Mouse (Mus musculus) neural tube, embryonic 13.5 days (tissue): ENCODE data around the gene Slc39a5. TPM values are rescaled to one million over a fixed set of nuclear protein-coding genes. Genes with fewer than 3 reads are reported as not detected.
A peak's percentile ranks its signal among the peaks of the same experiment; 100 is the strongest.

Experiments used
- ATAC-seq: fragments of 200-750 bp; cut with Nextera tagmentation; 2 replicates; pipeline ENCODE4 v1.8.0; 2017; ENCODE audit warnings: low read depth, mild to moderate bottlenecking, moderate TSS enrichment, moderate library complexity
- H3K27ac ChIP-seq: fragments of 300-500 bp; sonication (generic); replicated peaks from 2 replicates; pipeline ENCODE4 v1.5.1; 2015; ENCODE audit warnings: moderate library complexity, mild to moderate bottlenecking, inconsistent platforms
- H3K27me3 ChIP-seq: fragments of 300-500 bp; sonication (generic); 2 replicates; pipeline ENCODE4 v1.6.1; 2015; ENCODE audit warnings: mild to moderate bottlenecking, inconsistent platforms
- H3K36me3 ChIP-seq: fragments of 300-500 bp; sonication (generic); 2 replicates; pipeline ENCODE4 v1.6.1; 2015; ENCODE audit warnings: mild to moderate bottlenecking, inconsistent platforms
- H3K4me1 ChIP-seq: fragments of 300-500 bp; sonication (generic); replicated peaks from 2 replicates; pipeline ENCODE4 v1.6.1; 2015; ENCODE audit warnings: inconsistent platforms
- H3K4me2 ChIP-seq: fragments of 300-500 bp; sonication (generic); 2 replicates; pipeline ENCODE4 v1.6.1; 2015; ENCODE audit warnings: inconsistent platforms, mild to moderate bottlenecking, moderate library complexity
- H3K4me3 ChIP-seq: fragments of 300-500 bp; sonication (generic); 2 replicates; pipeline ENCODE4 v1.5.1; 2015; ENCODE audit warnings: mild to moderate bottlenecking, inconsistent platforms
- H3K9ac ChIP-seq: fragments of 300-500 bp; sonication (generic); 2 replicates; pipeline ENCODE4 v1.6.1; 2015; ENCODE audit warnings: moderate library complexity, mild to moderate bottlenecking, inconsistent platforms
- H3K9me3 ChIP-seq: fragments of 300-500 bp; sonication (generic); 2 replicates; pipeline ENCODE4 v1.6.1; 2016; ENCODE audit warnings: inconsistent platforms
- WGBS: fragments of 180-500 bp; shearing (Covaris S2); methylation state at CpG from one replicate; pipeline ENCODE4 v1.1.7; 2015; 5-methylcytosine and 5-hydroxymethylcytosine counted together
- polyA plus RNA-seq: library from polyadenylated mRNA; unstranded; fragments of >200 nt; fragmentation: Nextera tagmentation; extraction: Ambion mirVana; gene quantifications from 2 replicates; pipeline ENCODE4 v1.2.1, GENCODE M21; 2015

Slc39a5 gene
- not detected in 2 replicates for polyA plus RNA-seq

DNA sequence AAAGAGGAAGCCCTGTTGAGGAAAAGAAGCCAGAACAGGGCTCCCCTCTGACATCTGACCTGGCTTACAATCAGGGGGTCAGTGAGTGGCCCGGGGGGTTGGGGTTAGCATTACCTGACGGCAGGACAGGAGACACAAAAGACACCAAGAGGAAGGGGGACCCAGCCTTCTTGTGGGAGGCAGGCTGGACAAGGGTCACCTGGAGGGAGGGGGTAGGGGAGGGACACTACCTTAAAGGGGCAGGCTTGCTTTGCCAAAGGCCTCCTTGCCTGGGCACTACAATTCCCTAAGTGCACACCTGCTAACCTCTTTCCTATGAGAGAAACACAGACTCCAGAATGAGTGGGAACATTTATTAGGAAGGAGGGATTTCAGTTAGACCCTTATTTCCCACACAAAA lies at the start of gene Slc39a5:
Gene Slc39a5 (minus strand): TSS at position 174 of the 400 bp plus-strand sequence.
- no peak within 1 kb of the TSS for H3K9ac ChIP-seq
- H3K4me3 ChIP-seq: no peak within 1 kb of the TSS
- H3K4me1 ChIP-seq: peaks cover 8% of the 10 kb centered on the region; the same call in 1 of the 2 replicates
- no peaks in the 10 kb centered on the region for H3K27me3 ChIP-seq
- no peaks in the 10 kb centered on the region for H3K9me3 ChIP-seq
- no peak within 1 kb of the TSS for H3K4me2 ChIP-seq
- peaks cover 37% of the 10 kb centered on the region for H3K36me3 ChIP-seq
- no peak within 1 kb of the TSS for H3K27ac ChIP-seq
- WGBS: 18% methylated on average over 2 of the region's 2 CpGs
- ATAC-seq: no peak

DNA sequence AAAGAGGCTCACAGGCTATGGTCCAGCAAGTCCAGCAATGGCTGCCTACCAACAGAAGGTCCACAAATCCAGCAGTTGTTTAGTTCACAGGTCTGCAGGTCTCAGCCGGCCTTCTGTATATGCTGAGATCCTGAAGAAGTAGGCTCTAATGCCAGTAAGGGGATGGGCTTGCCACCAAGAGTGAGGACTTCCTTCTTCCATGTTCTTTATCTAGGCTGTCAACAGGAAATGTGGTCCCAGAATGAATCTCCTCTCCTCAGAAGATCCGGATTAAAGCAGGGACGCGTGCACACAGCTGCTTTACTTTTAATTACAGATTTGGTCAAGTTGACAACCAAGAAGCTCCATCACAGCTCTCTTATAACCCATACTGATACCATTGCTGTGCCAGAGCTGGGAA lies 44.4 kb upstream of the Slc39a5 start:
- WGBS: 85% methylated on average over 4 of the region's 4 CpGs
- Histone ChIP-seq H3K4me1 (no peaks in the 10 kb centered on the region), H3K9me3 (no peaks in the 10 kb centered on the region), H3K27ac (no peak overlapping the region), H3K9ac (no peak overlapping the region), H3K36me3 (peaks cover 21% of the 10 kb centered on the region), H3K4me2 (no peak overlapping the region), H3K27me3 (no peaks in the 10 kb centered on the region), H3K4me3 (no peak overlapping the region)
- ATAC-seq: no peak

DNA sequence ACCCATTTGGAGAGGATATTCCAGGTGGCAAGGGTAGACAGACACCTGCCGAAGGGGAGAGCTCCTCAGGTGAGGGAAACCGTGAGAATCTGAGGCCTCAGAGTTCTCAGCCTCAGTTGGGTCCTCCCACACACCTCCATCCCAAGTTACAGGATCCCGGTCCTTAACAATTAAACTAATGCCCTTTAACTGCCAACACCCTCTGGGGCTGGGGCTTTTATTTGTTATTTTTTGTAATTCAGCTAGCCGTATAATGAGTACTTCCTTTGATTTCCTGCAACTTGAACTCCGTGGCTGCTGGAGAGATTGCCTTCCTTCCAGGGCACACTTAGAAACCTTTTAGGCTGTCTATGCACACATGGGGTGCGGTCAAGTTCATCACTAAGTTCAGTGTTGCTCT lies 43.3 kb upstream of the Slc39a5 start:
- Histone ChIP-seq H3K4me3 (no peak overlapping the region), H3K9me3 (no peaks in the 10 kb centered on the region), H3K36me3 (peaks cover 31% of the 10 kb centered on the region), H3K4me1 (no peaks in the 10 kb centered on the region), H3K27me3 (no peaks in the 10 kb centered on the region), H3K4me2 (no peak overlapping the region), H3K27ac (no peak overlapping the region), H3K9ac (no peak overlapping the region)
- ATAC-seq: no peak
- 74% methylated on average over 6 of the region's 6 CpGs for WGBS

DNA sequence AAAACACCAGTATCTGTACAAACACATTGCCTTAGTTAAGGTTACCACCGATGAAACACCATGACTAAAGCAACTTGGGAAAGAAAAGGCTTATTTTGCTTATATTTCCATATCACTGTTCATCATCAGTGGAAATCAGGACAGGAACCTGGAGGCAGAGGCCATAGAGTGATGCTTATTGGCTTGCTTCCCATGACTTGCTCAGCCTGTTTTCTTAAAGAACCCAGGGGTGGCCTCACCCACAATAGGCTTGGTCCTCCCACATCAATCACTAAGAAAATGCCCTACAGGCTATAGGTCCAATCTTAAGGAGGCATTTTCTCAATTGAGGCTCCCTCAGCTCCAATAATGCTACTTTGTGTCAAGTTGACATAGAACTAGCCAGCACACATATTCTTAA lies 41.7 kb upstream of the Slc39a5 start:
- no peak overlapping the region for H3K4me2 ChIP-seq
- no peak overlapping the region for H3K9ac ChIP-seq
- no peak for ATAC-seq
- no peak overlapping the region for H3K4me3 ChIP-seq
- H3K9me3 ChIP-seq: no peaks in the 10 kb centered on the region
- no peaks in the 10 kb centered on the region for H3K27me3 ChIP-seq
- peaks cover 48% of the 10 kb centered on the region for H3K36me3 ChIP-seq
- H3K27ac ChIP-seq: no peak overlapping the region
- no peaks in the 10 kb centered on the region for H3K4me1 ChIP-seq
- 90% methylated on average over 1 of the region's 1 CpGs for WGBS

- 87% methylated on average over 10 of the region's 10 CpGs for WGBS
- H3K4me2 ChIP-seq: no peak overlapping the region
- H3K4me3 ChIP-seq: no peak overlapping the region
- H3K36me3 ChIP-seq: peaks cover 60% of the 10 kb centered on the region
- H3K9ac ChIP-seq: no peak overlapping the region
- H3K27ac ChIP-seq: no peak overlapping the region
- no peak for ATAC-seq
- no peaks in the 10 kb centered on the region for H3K27me3 ChIP-seq
- no peaks in the 10 kb centered on the region for H3K4me1 ChIP-seq
- H3K9me3 ChIP-seq: no peaks in the 10 kb centered on the region
Measured at GRCm38 (mm10) chr10:128441324-128442119, 40.5 kb upstream of the Slc39a5 start.

- WGBS: 65% methylated on average over 10 of the region's 10 CpGs
- Histone ChIP-seq H3K9ac (no peak overlapping the region; the same call in 1 of the 2 replicates), H3K27me3 (no peaks in the 10 kb centered on the region), H3K4me1 (peaks cover 3% of the 10 kb centered on the region; the same call in 1 of the 2 replicates), H3K4me3 (no peak overlapping the region), H3K27ac (no peak overlapping the region), H3K4me2 (no peak overlapping the region), H3K9me3 (no peaks in the 10 kb centered on the region), H3K36me3 (peaks cover 71% of the 10 kb centered on the region)
- no peak for ATAC-seq
Measured at GRCm38 (mm10) chr10:128440407-128440806, 39.4 kb upstream of the Slc39a5 start.

DNA sequence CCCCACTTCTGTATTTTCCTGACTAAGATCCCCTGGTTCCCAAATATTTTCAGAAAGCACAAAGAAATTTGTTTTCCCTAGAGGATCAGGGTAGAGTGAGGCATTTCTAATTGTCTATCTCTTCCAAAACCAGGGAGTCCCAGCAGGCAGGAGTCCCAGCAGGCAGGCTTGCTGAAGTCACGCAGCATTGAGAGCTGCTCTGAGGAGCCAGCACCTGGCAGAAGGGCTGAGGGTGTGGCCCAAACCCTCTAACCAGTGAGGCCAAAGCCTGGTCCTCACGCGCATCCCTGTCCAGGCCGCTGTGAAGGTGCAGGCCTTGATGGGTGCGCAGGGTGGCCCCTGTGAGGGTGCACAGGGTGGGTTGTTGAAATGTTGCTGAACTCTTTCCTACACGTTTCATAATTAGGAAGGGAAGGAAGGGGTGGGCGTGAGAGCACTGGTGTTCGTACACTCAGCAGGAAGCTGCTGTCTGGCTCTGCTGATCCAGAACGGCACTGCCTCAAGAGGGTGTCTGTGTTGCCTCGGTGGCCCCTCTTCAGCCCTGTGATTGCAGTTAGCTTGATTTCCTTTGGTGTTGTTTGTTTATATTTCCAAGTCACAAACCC lies 37.7 kb upstream of the Slc39a5 start:
- Histone ChIP-seq H3K9ac (no peak overlapping the region), H3K36me3 (peaks cover 84% of the 10 kb centered on the region), H3K4me1 (peaks cover 10% of the 10 kb centered on the region; the same call in 1 of the 2 replicates), H3K9me3 (no peaks in the 10 kb centered on the region), H3K27ac (no peak overlapping the region), H3K27me3 (no peaks in the 10 kb centered on the region), H3K4me2 (no peak overlapping the region), H3K4me3 (no peak overlapping the region)
- WGBS: 79% methylated on average over 10 of the region's 10 CpGs
- no peak for ATAC-seq

DNA sequence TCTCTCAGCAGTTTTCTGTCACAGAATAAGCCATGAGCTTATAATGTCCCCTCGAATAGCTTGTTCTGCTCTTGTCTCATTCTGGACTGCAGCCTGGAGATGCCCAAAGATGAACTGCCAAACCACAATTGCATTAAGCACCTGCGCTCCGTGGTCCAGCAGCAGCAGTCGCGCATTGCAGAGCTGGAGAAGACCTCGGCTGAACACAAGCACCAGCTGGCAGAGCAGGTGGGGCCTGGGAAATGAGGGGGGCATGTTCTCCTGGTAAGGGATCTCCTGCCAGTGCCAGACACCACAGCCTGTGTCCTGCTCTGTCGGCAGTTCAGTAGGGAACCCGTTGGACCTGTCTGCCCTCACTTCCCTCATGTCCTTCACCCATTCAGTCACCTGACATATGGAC lies 35.3 kb upstream of the Slc39a5 start:
- WGBS: 80% methylated on average over 8 of the region's 8 CpGs
- Histone ChIP-seq H3K4me2 (no peak overlapping the region), H3K27ac (no peak overlapping the region), H3K9me3 (no peaks in the 10 kb centered on the region), H3K4me1 (peaks cover 10% of the 10 kb centered on the region; the same call in 1 of the 2 replicates), H3K4me3 (no peak overlapping the region), H3K36me3 (peaks cover 89% of the 10 kb centered on the region), H3K27me3 (no peaks in the 10 kb centered on the region), H3K9ac (no peak overlapping the region)
- ATAC-seq: no peak

DNA sequence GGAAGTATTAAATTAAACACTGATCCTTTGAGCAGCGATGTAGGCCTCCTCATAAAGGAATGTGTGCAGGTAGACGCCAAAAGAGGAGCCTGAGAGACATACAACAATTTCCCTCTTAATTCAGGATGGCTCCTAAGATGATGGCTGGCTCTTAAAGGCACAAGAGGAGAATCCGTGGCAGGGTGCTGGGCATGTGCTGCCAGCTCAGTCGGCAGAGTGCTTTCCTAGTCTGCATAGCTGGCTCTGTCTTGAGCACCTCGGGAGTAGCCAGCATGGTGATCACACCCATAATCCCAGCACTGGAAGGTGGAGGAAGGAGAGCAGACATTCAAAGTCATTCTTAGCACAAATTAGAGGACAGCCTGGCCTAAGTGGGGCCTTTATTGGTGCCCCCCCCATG lies 34.8 kb upstream of the Slc39a5 start:
- Histone ChIP-seq H3K4me3 (no peak overlapping the region), H3K27me3 (no peaks in the 10 kb centered on the region), H3K27ac (peak overlapping the region; percentile 4; the same call in 1 of the 2 replicates), H3K9me3 (no peaks in the 10 kb centered on the region), H3K9ac (no peak overlapping the region), H3K4me1 (peaks cover 10% of the 10 kb centered on the region; the same call in 1 of the 2 replicates), H3K4me2 (no peak overlapping the region), H3K36me3 (peaks cover 89% of the 10 kb centered on the region)
- no peak for ATAC-seq
- 88% methylated on average over 5 of the region's 5 CpGs for WGBS

- ATAC-seq: no peak
- Histone ChIP-seq H3K36me3 (peaks cover 89% of the 10 kb centered on the region), H3K27me3 (no peaks in the 10 kb centered on the region), H3K9ac (no peak overlapping the region), H3K9me3 (no peaks in the 10 kb centered on the region), H3K4me3 (no peak overlapping the region), H3K4me2 (no peak overlapping the region), H3K4me1 (peaks cover 10% of the 10 kb centered on the region; the same call in 1 of the 2 replicates), H3K27ac (peak overlapping the region; percentile 4; the same call in 1 of the 2 replicates)
- WGBS: 83% methylated on average over 17 of the region's 17 CpGs
Measured at GRCm38 (mm10) chr10:128435186-128435823, 34.3 kb upstream of the Slc39a5 start.

- Histone ChIP-seq H3K4me2 (no peak overlapping the region), H3K9me3 (no peaks in the 10 kb centered on the region), H3K36me3 (peaks cover 89% of the 10 kb centered on the region), H3K4me1 (peaks cover 10% of the 10 kb centered on the region; the same call in 1 of the 2 replicates), H3K4me3 (no peak overlapping the region), H3K9ac (no peak overlapping the region), H3K27ac (0 out of 2 replicates have a peak overlapping the region, but pooled peaks have one; percentile 4), H3K27me3 (no peaks in the 10 kb centered on the region)
- no peak for ATAC-seq
- 93% methylated on average over 10 of the region's 10 CpGs for WGBS
Measured at GRCm38 (mm10) chr10:128434681-128435080, 33.7 kb upstream of the Slc39a5 start.

GRCm38 (mm10) chr10:128433417-128433816 lies 32.4 kb upstream of the Slc39a5 start:
- no peak overlapping the region for H3K9ac ChIP-seq
- WGBS: 99% methylated on average over 2 of the region's 2 CpGs
- ATAC-seq: no peak
- peaks cover 89% of the 10 kb centered on the region for H3K36me3 ChIP-seq
- no peaks in the 10 kb centered on the region for H3K27me3 ChIP-seq
- H3K4me3 ChIP-seq: no peak overlapping the region
- H3K27ac ChIP-seq: no peak overlapping the region
- no peak overlapping the region for H3K4me2 ChIP-seq
- peaks cover 10% of the 10 kb centered on the region; the same call in 1 of the 2 replicates for H3K4me1 ChIP-seq
- no peaks in the 10 kb centered on the region for H3K9me3 ChIP-seq
